Mouse (Mus musculus): ENCODE measurements around the gene Pds5b.
"Not testable (repeated sequence)": the region's sequence is repeated elsewhere in the genome, so short reads cannot be mapped to it uniquely, and the experiment has no call there.

The Pds5b gene

GRCm38 (mm10) chr5:150829499-150829898 is 156.0 kb downstream of the Pds5b start:
- no peak for DNase-seq

GRCm38 (mm10) chr5:150830718-150831117 is 157.2 kb downstream of the Pds5b start:
- no peak for DNase-seq

GRCm38 (mm10) chr5:150836782-150837181 is 163.2 kb downstream of the Pds5b start:
- no peak for DNase-seq

- peak; percentile 22 for DNase-seq
Measured at GRCm38 (mm10) chr5:150839688-150840541, 166.4 kb downstream of the Pds5b start.

GRCm38 (mm10) chr5:150840596-150840995 is 167.1 kb downstream of the Pds5b start:
- no peak for DNase-seq

- DNase-seq: no peak
Measured at GRCm38 (mm10) chr5:150845961-150846360, 172.4 kb downstream of the Pds5b start.

- no peak for DNase-seq
Measured at GRCm38 (mm10) chr5:150850821-150851220, 177.3 kb downstream of the Pds5b start.

GRCm38 (mm10) chr5:150852097-150852496 is 178.6 kb downstream of the Pds5b start:
- DNase-seq: not testable (repeated sequence)

GRCm38 (mm10) chr5:150854506-150854905 is 181.0 kb downstream of the Pds5b start:
- DNase-seq: no peak

- DNase-seq: no peak
Measured at GRCm38 (mm10) chr5:150859642-150860194, 186.2 kb downstream of the Pds5b start.

Measured in kidney, adult 18-20 months (tissue).